Mouse (Mus musculus) layer of hippocampus, adult 11-12 months (tissue): ENCODE data around the gene Tmtc4.

Source experiments
- DNase-seq: peaks from one replicate; pipeline ENCODE4 v3.0.0; 2022; ENCODE audit warnings: low spot score

Tmtc4 gene

DNA sequence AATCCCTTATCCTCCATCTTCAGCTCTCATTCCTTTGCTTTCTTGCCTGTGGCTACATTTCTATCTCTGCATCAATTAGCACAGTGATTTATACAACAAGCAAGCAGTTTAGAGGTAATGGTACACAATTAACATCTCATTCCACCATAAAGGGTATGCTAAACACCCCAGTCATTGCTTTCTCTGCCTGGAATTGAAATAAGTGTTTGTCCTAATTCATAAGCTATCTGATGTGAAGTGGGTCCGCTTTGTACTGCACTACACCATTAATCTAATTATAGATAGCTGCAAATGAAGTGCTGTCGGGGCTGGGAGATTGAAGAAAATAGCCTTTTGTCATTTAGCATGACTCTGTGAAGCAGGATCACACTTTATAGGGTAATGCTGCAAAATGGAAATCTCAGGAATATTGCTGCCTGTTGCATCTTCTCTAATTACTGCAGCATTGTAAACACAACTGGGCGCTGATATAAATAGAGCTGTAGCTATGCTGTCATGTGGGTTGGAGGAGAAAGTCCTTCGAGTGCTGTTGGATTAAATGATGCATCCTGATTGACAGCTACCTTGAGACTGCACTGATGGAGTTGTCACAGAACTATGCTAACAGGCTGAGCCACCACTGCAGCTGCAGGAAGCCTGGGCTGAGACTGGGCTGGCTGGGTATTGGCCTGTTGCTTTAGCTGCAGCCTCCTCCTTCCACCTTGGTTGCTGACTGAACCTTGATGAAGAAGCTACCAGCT, 111.8 kb downstream of the Tmtc4 start:
- no peak for DNase-seq

DNA sequence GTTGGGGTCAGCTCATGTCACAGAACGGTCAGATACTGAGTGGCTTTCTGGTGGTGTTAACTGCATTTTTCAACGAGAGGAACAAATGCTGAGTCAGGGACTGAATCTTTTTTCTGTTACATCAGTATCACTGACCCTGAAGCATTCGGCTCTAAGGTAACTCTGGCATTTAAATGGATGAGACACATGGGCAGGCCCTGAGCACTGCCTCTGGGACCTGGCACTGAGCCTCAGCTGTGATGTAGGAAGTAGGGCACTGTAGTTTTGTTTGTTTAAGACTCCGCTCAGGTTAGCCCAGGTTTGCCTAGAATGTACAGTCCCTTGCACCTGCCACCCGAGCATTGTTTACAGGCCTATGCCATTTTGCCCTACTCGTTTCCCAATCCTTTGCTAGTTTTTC, 114.0 kb downstream of the Tmtc4 start:
- no peak for DNase-seq
